Mouse (Mus musculus) kidney, embryonic 16.5 days (tissue): ENCODE data around the gene Bod1l. TPM values are rescaled to one million over a fixed set of nuclear protein-coding genes. Genes with fewer than 3 reads are reported as not detected.

Experiments
- ATAC-seq: fragments of 200-750 bp; cut with Nextera tagmentation; 2 replicates; pipeline ENCODE4 v1.8.0; 2017; ENCODE audit warnings: moderate TSS enrichment; ENCODE audit not compliant: low FRiP score, low TSS enrichment
- H3K27ac ChIP-seq: fragments of 300-500 bp; sonication (generic); 2 replicates; pipeline ENCODE4 v1.5.1; 2014; ENCODE audit warnings: low read length
- H3K27me3 ChIP-seq: fragments of 300-500 bp; sonication (generic); 2 replicates; pipeline ENCODE4 v1.6.1; 2014; ENCODE audit warnings: low read length, control low read depth, mixed read lengths; ENCODE audit not compliant: insufficient read depth
- H3K36me3 ChIP-seq: fragments of 300-500 bp; sonication (generic); 2 replicates; pipeline ENCODE4 v1.6.1; 2014; ENCODE audit warnings: low read length, control low read depth, mixed read lengths; ENCODE audit not compliant: insufficient read depth
- H3K4me1 ChIP-seq: fragments of 300-500 bp; sonication (generic); 2 replicates; pipeline ENCODE4 v1.6.1; 2014; ENCODE audit warnings: low read length, control low read depth, mixed read lengths; ENCODE audit not compliant: insufficient read depth
- H3K4me2 ChIP-seq: fragments of 300-500 bp; sonication (generic); replicated peaks from 2 replicates; pipeline ENCODE4 v1.6.1; 2014; ENCODE audit warnings: low read depth, low read length
- H3K4me3 ChIP-seq: fragments of 300-500 bp; sonication (generic); 2 replicates; pipeline ENCODE4 v1.5.1; 2014; ENCODE audit warnings: mild to moderate bottlenecking, low read length
- H3K9ac ChIP-seq: fragments of 300-500 bp; sonication (generic); replicated peaks from 2 replicates; pipeline ENCODE4 v1.6.1; 2014; ENCODE audit warnings: low read length
- H3K9me3 ChIP-seq: fragments of 300-500 bp; sonication (generic); 2 replicates; pipeline ENCODE4 v1.6.1; 2016; ENCODE audit warnings: low read length, control low read depth
- WGBS: fragments of 180-500 bp; shearing (Covaris S2); extraction: QIAGEN DNeasy Blood & Tissue Kit; methylation state at CpG from one replicate; pipeline ENCODE4 v1.1.7; 2014; 5-methylcytosine and 5-hydroxymethylcytosine counted together
- polyA plus RNA-seq: library from polyadenylated mRNA; unstranded; fragments of >200 nt; fragmentation: Nextera tagmentation; extraction: Ambion mirVana; gene quantifications from 2 replicates; pipeline ENCODE4 v1.2.1, GENCODE M21; 2015

Bod1l gene
- polyA plus RNA-seq, 1 experiment from 2014 or later: 19.0 TPM

DNA sequence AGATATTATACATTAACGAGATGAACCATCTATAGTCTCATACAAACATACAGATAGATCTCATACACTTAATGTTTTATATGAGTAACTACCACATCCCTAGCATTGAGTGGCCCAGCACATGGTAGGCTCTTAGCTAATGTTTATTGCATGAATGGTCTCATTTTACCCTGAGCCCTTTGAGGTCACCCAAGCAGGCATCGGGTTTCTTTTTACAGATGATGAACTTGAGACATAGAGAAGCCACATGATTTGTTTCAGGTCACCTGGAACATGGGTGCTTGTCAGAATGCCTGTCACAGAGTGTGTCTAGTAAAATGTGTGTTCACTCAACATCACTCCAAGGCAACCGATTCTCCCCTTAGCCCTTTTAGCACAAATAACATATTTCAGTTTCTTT is 68.8 kb downstream of the Bod1l start:
- ATAC-seq: peak; percentile 61; the same call in 1 of the 2 replicates
- 31% methylated on average over 3 of the region's 3 CpGs for WGBS

DNA sequence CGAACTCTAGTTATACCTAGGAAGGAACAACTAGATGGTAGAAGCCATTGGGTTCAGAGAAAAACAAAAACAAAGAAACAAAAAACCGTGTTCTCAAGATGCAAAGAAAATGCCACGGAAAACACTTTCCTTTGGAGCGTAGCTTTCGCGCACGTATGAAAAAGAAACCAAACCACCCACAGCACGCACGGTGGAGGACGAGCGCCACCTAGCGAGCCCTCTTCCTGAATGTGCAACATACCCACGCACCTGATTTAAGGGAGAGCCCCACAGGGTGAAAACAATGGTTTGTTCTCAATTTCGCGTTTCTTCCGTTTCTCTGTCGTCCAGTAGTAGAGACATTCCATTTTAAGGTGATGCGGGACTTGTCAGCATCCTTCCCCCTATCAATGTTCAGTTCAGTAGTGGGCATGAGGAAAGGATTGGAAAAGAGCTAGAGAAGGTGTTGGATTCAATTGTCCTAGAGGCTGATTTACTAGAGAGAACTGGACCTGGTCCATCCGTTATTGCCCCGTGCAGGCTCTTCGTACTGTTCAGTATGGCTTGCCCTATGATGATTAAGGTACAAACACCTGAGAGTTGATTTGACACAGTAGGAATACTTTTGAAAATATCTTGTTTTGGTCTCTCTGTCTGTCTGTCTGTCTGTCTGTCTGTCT is 75.6 kb downstream of the Bod1l start:
- WGBS: 4% methylated on average over 21 of the region's 21 CpGs
- no peaks in the 10 kb centered on the region for H3K9me3 ChIP-seq
- H3K27me3 ChIP-seq: peaks cover 51% of the 10 kb centered on the region
- peak overlapping the region; percentile 35 for H3K4me3 ChIP-seq
- H3K36me3 ChIP-seq: no peaks in the 10 kb centered on the region
- H3K4me1 ChIP-seq: peaks cover 15% of the 10 kb centered on the region
- no peak overlapping the region for H3K27ac ChIP-seq
- ATAC-seq: 0 out of 2 replicates have a peak, but pooled peaks have one; percentile 66
- H3K4me2 ChIP-seq: peak overlapping the region; percentile 47
- H3K9ac ChIP-seq: no peak overlapping the region

More for the DNA sequence above, 68.8 kb downstream of the Bod1l start:
- H3K9me3 ChIP-seq: no peaks in the 10 kb centered on the region
- H3K9ac ChIP-seq: no peak overlapping the region
- H3K4me3 ChIP-seq: no peak overlapping the region
- no peak overlapping the region for H3K4me2 ChIP-seq
- H3K27me3 ChIP-seq: peaks cover under 1% of the 10 kb centered on the region; the same call in 1 of the 2 replicates
- no peaks in the 10 kb centered on the region for H3K36me3 ChIP-seq
- no peak overlapping the region for H3K27ac ChIP-seq
- H3K4me1 ChIP-seq: peaks cover 8% of the 10 kb centered on the region

DNA sequence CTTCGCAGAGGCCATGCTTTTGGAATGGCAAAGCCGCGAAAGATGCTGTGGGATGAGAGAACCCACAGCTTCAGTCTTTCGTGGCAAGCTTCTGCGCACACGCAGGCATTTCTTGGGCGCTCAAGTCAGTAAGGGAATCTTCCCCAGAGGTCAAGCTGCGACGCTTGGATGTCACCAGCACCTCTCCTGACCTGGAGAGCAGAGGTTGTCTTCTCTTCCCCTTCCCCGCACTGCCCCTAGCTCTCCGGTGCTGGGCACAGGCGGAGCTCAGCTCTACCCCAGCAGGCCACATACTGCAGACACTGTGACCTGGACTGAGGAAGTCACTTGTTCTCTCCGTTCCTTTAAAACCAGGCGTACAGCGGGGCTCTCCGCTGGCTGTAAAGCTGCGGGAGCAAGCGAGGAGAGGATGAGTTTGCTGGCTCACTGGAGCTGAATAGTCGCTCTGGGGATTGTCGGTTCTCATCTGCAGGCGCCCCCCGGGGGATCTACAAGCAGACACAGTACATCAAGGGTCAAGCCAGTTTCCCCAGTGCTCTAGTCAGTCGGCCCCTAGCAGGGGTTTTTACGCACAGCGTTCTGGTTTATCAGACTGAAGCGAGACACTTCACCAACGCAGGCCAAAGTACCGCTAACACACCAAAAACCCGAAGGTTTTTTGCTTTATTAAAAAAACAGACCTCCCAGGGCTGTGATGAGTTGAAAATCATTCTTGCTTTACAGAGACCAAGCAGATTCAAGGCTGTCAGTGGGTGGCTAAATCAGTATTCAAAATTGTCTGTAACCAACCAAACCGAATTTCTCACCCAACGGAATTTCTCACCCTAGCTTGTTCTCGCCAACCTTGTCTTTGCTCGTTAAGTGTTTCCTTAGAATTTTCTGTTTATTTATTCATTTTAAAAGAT is 76.6 kb downstream of the Bod1l start:
- ATAC-seq: no peak
- peaks cover 19% of the 10 kb centered on the region for H3K4me1 ChIP-seq
- no peak overlapping the region for H3K9ac ChIP-seq
- peak overlapping the region; percentile 35 for H3K4me3 ChIP-seq
- H3K9me3 ChIP-seq: no peaks in the 10 kb centered on the region
- no peak overlapping the region for H3K27ac ChIP-seq
- H3K4me2 ChIP-seq: peak overlapping the region; percentile 47
- H3K27me3 ChIP-seq: peaks cover 61% of the 10 kb centered on the region
- WGBS: 5% methylated on average over 33 of the region's 33 CpGs
- no peaks in the 10 kb centered on the region for H3K36me3 ChIP-seq

DNA sequence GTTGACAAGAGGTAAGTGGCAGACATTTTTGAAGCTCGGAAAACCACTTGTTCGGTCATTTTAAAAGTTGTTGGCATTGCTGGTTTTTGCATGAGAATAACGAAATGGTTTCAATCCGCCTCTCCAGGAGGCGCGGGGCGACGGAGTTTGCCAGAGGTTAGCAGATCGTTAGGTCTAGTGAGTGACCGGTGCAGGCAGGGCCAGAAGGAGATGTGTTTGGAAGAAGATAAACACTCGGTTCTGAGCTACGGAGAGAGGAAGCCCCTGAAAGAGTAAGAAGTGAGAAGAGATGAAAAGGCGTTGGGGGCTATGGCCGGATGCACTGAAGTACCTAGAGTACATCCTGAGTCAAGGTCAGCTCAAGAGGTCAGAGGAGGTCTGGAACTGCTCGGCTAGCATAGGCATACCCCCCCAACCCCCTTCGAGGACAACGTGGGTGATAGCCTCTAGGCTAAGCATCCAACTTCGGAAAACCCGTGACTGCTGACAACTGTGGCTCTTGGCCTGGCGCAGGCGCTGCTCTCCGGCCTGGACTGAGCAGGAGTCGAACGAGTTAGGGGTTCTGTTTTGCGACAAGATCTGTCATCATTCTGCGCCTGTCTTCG is 77.6 kb downstream of the Bod1l start:
- H3K9ac ChIP-seq: no peak overlapping the region
- no peak overlapping the region for H3K4me2 ChIP-seq
- no peak overlapping the region for H3K27ac ChIP-seq
- ATAC-seq: no peak
- peaks cover 71% of the 10 kb centered on the region for H3K27me3 ChIP-seq
- no peaks in the 10 kb centered on the region for H3K9me3 ChIP-seq
- peaks cover 24% of the 10 kb centered on the region for H3K4me1 ChIP-seq
- WGBS: 2% methylated on average over 27 of the region's 27 CpGs
- H3K4me3 ChIP-seq: no peak overlapping the region
- H3K36me3 ChIP-seq: no peaks in the 10 kb centered on the region

DNA sequence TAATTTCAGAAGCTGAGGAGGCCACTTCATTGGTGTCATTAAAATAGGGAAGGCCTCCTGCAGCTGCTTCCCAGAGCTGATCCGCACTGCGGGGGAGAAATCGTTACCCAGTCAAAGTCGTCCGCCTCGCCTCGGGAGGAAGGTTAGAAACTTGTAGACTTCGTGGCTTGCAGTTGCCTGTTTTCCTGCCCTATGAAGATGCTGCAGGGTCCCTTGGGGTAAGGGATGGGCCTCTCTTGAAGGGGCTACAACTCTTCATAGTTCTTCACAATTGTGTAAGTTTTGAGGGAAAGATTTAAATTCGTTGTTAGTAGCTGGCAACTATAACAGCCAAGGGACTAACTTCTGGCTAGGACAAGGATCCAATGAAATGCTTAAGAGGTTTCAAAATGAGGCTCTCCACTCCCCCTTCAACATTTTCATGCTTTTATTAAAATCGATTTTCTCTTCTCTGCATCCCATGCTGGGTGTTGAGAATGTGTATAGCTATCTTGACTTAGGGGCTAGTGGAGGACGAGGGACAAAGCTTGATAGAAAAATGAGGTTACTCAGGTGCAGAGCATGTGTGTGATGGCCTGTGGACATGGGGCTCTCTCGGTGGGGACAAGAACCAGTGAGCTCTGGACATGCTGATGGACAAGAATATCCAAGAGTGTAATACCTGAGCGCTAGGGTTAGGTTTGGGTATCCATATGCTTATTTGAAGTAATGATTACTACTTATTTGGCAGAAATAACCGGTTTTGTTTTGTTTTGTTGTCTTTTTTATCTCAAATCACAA is 78.3 kb downstream of the Bod1l start:
- Histone ChIP-seq H3K27ac (no peak overlapping the region), H3K4me3 (no peak overlapping the region), H3K9me3 (no peaks in the 10 kb centered on the region), H3K9ac (no peak overlapping the region), H3K4me1 (peaks cover 26% of the 10 kb centered on the region), H3K36me3 (no peaks in the 10 kb centered on the region), H3K4me2 (no peak overlapping the region), H3K27me3 (peaks cover 78% of the 10 kb centered on the region)
- ATAC-seq: no peak
- WGBS: 2% methylated on average over 14 of the region's 14 CpGs

DNA sequence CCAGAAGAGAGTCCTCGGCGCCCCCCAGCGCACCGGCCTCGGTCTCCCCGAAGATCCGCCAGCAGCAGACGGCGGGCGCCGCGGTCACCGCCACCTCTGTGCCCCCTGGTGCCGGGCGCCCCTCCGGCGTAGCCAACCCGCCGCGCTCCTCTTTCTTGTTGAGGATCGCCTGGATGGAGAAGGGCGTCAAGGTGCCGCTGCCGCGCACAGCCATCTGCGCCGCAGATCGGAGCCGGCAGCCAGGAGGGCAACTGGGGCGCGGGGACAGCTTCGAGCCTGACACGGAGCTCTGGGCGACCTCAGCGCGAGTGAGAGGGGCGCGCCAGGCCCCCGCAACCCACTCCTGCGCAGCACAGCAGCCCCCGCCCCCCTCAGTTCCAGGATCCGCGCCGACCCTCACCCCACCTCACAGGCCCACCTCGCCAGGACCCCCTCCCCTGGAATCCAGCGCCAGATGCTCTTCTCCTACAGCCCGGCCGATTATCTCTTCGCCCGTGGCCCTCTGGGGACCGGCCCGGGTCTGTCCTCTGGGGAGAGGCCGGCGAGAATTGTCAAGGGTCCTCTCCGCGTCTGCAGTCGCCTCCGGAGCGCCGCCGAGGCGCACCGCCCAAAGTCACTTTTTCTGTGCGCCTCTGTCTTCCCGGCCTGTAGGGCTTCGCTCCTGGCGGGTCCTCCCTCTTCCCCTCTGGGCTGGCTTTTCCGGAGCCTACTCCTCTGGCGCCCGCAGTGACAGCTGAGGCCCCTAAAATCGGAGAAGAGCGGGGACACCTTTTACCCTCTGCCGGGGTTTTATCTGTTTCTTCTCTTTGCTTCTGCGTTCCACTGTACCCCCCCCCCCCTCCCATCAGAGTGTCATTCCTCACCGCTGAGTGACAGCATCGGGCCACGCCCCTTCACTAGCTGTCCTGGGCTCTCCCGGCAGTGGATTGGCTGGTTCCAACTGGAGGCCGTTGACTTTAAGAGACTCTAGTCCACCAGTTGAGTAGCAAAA is 80.1 kb downstream of the Bod1l start, which contains the start of gene Nkx3-2:
Nkx3-2 (minus strand) TSS at position 771 of the 991 bp plus-strand sequence.
- peak; percentile 36; the same call in 1 of the 2 replicates for ATAC-seq
- under 1% methylated on average over 71 of the region's 79 CpGs for WGBS
- no peak within 1 kb of the TSS for H3K27ac ChIP-seq
- no peaks in the 10 kb centered on the region for H3K9me3 ChIP-seq
- peak within 1 kb of the TSS; percentile 42 for H3K4me3 ChIP-seq
- H3K4me2 ChIP-seq: peak within 1 kb of the TSS; percentile 55
- H3K4me1 ChIP-seq: peaks cover 26% of the 10 kb centered on the region
- H3K27me3 ChIP-seq: peaks cover 88% of the 10 kb centered on the region
- H3K9ac ChIP-seq: no peak within 1 kb of the TSS
- no peaks in the 10 kb centered on the region for H3K36me3 ChIP-seq

DNA sequence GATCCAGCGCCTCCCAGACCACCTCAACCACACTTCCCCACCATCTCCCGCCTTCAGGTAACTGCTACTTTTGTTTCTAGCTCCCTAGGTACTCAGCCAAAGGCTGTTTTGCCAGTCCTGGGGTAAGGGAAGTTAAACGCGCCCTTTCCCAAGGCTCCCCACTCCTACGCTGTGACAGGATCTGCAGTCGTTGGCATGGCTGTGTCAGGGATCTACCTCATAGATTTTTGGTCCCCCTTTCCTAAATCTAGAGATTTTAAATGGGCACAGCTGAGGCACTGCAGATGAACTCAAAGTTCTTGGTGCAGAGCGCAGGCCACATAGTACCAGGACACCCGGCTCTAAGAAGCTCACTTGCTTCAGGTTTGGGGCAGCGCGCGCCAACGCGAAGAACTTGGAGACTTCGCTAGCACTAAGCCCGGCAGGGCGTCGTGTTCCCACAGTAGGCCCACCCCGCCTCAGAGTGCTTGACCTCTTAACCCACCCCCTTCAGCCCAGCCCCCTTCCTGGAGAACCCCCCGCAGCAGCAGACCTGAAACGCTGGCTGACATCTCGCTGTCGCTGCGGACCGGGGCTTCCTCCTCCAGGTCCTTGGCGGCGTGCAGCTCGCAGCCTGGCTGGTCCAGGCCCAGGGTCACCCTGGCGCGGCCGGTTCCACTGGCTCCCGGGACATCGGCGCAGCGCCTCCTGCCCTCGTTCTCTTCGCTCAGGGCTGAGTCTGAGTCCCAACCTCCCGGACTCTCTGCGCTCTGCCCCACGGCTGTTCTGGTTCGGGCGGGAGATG is 81.0 kb downstream of the Bod1l start:
- Histone ChIP-seq H3K36me3 (no peaks in the 10 kb centered on the region), H3K4me1 (peaks cover 26% of the 10 kb centered on the region), H3K4me3 (peak overlapping the region; percentile 42), H3K27ac (no peak overlapping the region), H3K9ac (no peak overlapping the region), H3K9me3 (no peaks in the 10 kb centered on the region), H3K4me2 (peak overlapping the region; percentile 55), H3K27me3 (peaks cover 91% of the 10 kb centered on the region)
- ATAC-seq: peak; percentile 49
- WGBS: 1% methylated on average over 35 of the region's 41 CpGs
